Mouse (Mus musculus) G1E (cell line): ENCODE data around the gene Ptcra.

Experiments
- CTCF ChIP-seq: IDR thresholded peaks from 2 replicates; pipeline ENCODE4 v1.5.1; 2012; ENCODE audit warnings: low read depth, low read length, inconsistent platforms, mixed read lengths
- GATA1 ChIP-seq: IDR thresholded peaks from 2 replicates; pipeline ENCODE4 v1.6.1; 2012; ENCODE audit warnings: borderline replicate concordance, low read length, inconsistent platforms, mixed read lengths
- POLR2AphosphoS5 ChIP-seq: IDR thresholded peaks from 2 replicates; pipeline ENCODE4 v1.6.1; 2012; ENCODE audit warnings: low read depth, low read length, inconsistent platforms; ENCODE audit not compliant: insufficient replicate concordance
- TAL1 ChIP-seq: conservative IDR thresholded peaks from 2 replicates; pipeline ENCODE4 v1.6.1; 2012; ENCODE audit warnings: low read depth, low read length, inconsistent platforms, mixed read lengths

- TF ChIP-seq CTCF (no peak), POLR2AphosphoS5 (no peak), GATA1 (no peak), TAL1 (no peak)
These were observed 44.9 kb upstream of the Ptcra start for GRCm38 (mm10) chr17:46808376-46808775.
